In genomic region chr3:19894630-19895578, GRCm38 (mm10) we compare ENCODE assay signal across 8 mouse cellular contexts.
DNase-seq lines count a peak whose midpoint lies in the region; ATAC-seq lines count a peak whose summit lies in the region.

No protein-coding gene starts in this region.

- peak overlapping the region; percentile 85 for H3K9ac ChIP-seq in hindbrain, embryonic 15.5 days

- peak overlapping the region; percentile 82 for H3K27ac ChIP-seq in hindbrain, embryonic 15.5 days (replicated peaks)

- peaks cover 28% of the 10 kb centered on the region for H3K4me1 ChIP-seq in hindbrain, embryonic 15.5 days (replicated peaks)

- ATAC-seq in hindbrain, embryonic 15.5 days (ENCODE audit: low FRiP score, low read depth): peak; percentile 99

- H3K4me2 ChIP-seq in hindbrain, embryonic 15.5 days: peak overlapping the region; percentile 93

- no peaks in the 10 kb centered on the region for H3K27me3 ChIP-seq in hindbrain, embryonic 15.5 days

- no peaks in the 10 kb centered on the region for H3K9me3 ChIP-seq in hindbrain, embryonic 15.5 days

- 0 out of 2 replicates have a peak, but pooled peaks cover 6% of the 10 kb centered on the region for H3K36me3 ChIP-seq in hindbrain, embryonic 15.5 days

- H3K4me3 ChIP-seq in hindbrain, embryonic 15.5 days: peak overlapping the region; percentile 63

- peak; percentile 88 for DNase-seq in T-cell, adult 2 months (ENCODE audit: low spot score)
- DNase-seq in cerebellum, postnatal 36 days: peak; percentile 96 to 99
- DNase-seq in frontal cortex, postnatal 36 days (ENCODE audit: low spot score in 2 of 2): peak; percentile 96 to 98
- DNase-seq in left cerebral cortex, adult 11 months (ENCODE audit: low spot score): peak; percentile 96
- DNase-seq in lung, postnatal 4 days: peak; percentile 94 to 96
- DNase-seq in retina, postnatal 7 days (ENCODE audit: low read depth, low spot score): peak; percentile 86
- DNase-seq in urinary bladder, adult 2 months (ENCODE audit: low spot score): peak; percentile 83

- under 1% methylated on average over 68 of the region's 68 CpGs for WGBS in hindbrain, embryonic 15.5 days

Comparison
In these comparisons a context has a peak if more than half of its experiments do, and no peak if none do; other contexts are left out.
1. Peak in every context shown above with its lines: DNase-seq, ATAC-seq, H3K4me3 ChIP-seq and H3K27ac ChIP-seq.